Mouse (Mus musculus) G1E (cell line): ENCODE data around the gene Tnfsf4. TPM values are rescaled to one million over a fixed set of nuclear protein-coding genes. Genes with fewer than 3 reads are reported as not detected.

Source experiments
- ATAC-seq: 2 replicates; pipeline ENCODE4 v1.8.0; 2016; ENCODE audit warnings: mild to moderate bottlenecking; ENCODE audit not compliant: insufficient number of reproducible peaks, poor library complexity, low FRiP score, severe bottlenecking; ENCODE audit errors: extremely low read depth
- DNase-seq: peaks from one replicate; pipeline ENCODE4 v3.0.0; 2012; ENCODE audit warnings: low spot score
- H3K27me3 ChIP-seq: 2 replicates; pipeline ENCODE4 v1.6.1; 2012; ENCODE audit warnings: mild to moderate bottlenecking, low read length, inconsistent platforms; ENCODE audit not compliant: insufficient read depth
- H3K36me3 ChIP-seq: replicated peaks from 2 replicates; pipeline ENCODE3; 2012; ENCODE audit warnings: mild to moderate bottlenecking, inconsistent platforms
- H3K4me1 ChIP-seq: 2 replicates; pipeline ENCODE4 v1.6.1; 2012; ENCODE audit warnings: low read depth, low read length, inconsistent platforms, mixed read lengths; ENCODE audit not compliant: insufficient read depth
- H3K4me3 ChIP-seq: 2 replicates; pipeline ENCODE4 v1.5.1; 2012; ENCODE audit warnings: low read depth, mild to moderate bottlenecking, inconsistent platforms, low read length, moderate library complexity, mixed read lengths
- H3K9me3 ChIP-seq: replicated peaks from 2 replicates; pipeline ENCODE4 v1.6.1; 2012; ENCODE audit warnings: inconsistent platforms
- CTCF ChIP-seq: IDR thresholded peaks from 2 replicates; pipeline ENCODE4 v1.5.1; 2012; ENCODE audit warnings: low read depth, low read length, inconsistent platforms, mixed read lengths
- POLR2AphosphoS5 ChIP-seq: IDR thresholded peaks from 2 replicates; pipeline ENCODE4 v1.6.1; 2012; ENCODE audit warnings: low read depth, low read length, inconsistent platforms; ENCODE audit not compliant: insufficient replicate concordance
- polyA plus RNA-seq: library from polyadenylated mRNA; stranded (reverse); fragments of >175 nt; gene quantifications from 2 replicates; pipeline ENCODE4 v1.2.3, GENCODE M21; 2012
- total RNA-seq, 2 experiments: library from RNA; stranded (forward) in 1 of 2; stranded (reverse) in 1 of 2; fragments of 200-1000 nt in 1 of 2; fragments of >200 nt in 1 of 2; fragmentation: Nextera tagmentation in 1 of 2; gene quantifications; 2 replicates each; pipeline ENCODE4 v1.2.3; 2014 to 2017

The Tnfsf4 gene
- total and polyA plus RNA-seq, 3 experiments: 0.05 TPM; not detected in 2

- Histone ChIP-seq H3K36me3 (no peaks in the 10 kb centered on the region), H3K4me1 (no peaks in the 10 kb centered on the region), H3K4me3 (no peak overlapping the region), H3K27me3 (no peaks in the 10 kb centered on the region; the same call in 1 of the 2 replicates), H3K9me3 (no peaks in the 10 kb centered on the region)
- no peak for ATAC-seq
- DNase-seq: no peak
- TF ChIP-seq POLR2AphosphoS5 (no peak), CTCF (no peak)
Measured at GRCm38 (mm10) chr1:161463388-161464085, 68.3 kb downstream of the Tnfsf4 start.

Other genes with a start within 250 kb of the Tnfsf4 start
- gene Tex50, start 236.1 kb upstream of the Tnfsf4 start, total RNA-seq (2014; fragmentation: Nextera tagmentation): not detected in 2 replicates
- gene Tex50, start 236.1 kb upstream of the Tnfsf4 start, total RNA-seq (2017): 0.23 TPM in 1 of 2 replicates, not detected in the other
- not detected in 2 replicates for gene Tex50, start 236.1 kb upstream of the Tnfsf4 start, polyA plus RNA-seq
- 255 and 275 TPM in 2 replicates for gene Prdx6, start 144.2 kb upstream of the Tnfsf4 start, total RNA-seq (2014; fragmentation: Nextera tagmentation)
- gene Prdx6, start 144.2 kb upstream of the Tnfsf4 start, total RNA-seq (2017): 560 and 599 TPM in 2 replicates
- gene Prdx6, start 144.2 kb upstream of the Tnfsf4 start, polyA plus RNA-seq: 37.6 and 51.6 TPM in 2 replicates
- not detected in 2 replicates for gene Tnfsf18, start 99.2 kb downstream of the Tnfsf4 start, total RNA-seq (2014; fragmentation: Nextera tagmentation)
- gene Tnfsf18, start 99.2 kb downstream of the Tnfsf4 start, total RNA-seq (2017): not detected in 2 replicates
- not detected in 2 replicates for gene Tnfsf18, start 99.2 kb downstream of the Tnfsf4 start, polyA plus RNA-seq